Mouse (Mus musculus) megakaryocyte, embryonic 14.5 days (primary cell): ENCODE data around the gene Pias4. TPM values are rescaled to one million over a fixed set of nuclear protein-coding genes. Genes with fewer than 3 reads are reported as not detected.

Experiments
- H3K27me3 ChIP-seq: replicated peaks from 2 replicates; pipeline ENCODE3; 2012; ENCODE audit warnings: inconsistent platforms
- H3K36me3 ChIP-seq: replicated peaks from 2 replicates; pipeline ENCODE3; 2012; ENCODE audit warnings: low read length, inconsistent platforms, mixed read lengths
- H3K4me1 ChIP-seq: 2 replicates; pipeline ENCODE4 v1.6.1; 2012; ENCODE audit warnings: inconsistent platforms
- H3K4me3 ChIP-seq: replicated peaks from 2 replicates; pipeline ENCODE3; 2012; ENCODE audit warnings: moderate library complexity, mild to moderate bottlenecking, inconsistent platforms
- H3K9me3 ChIP-seq: 2 replicates; pipeline ENCODE4 v1.6.1; 2012; ENCODE audit warnings: inconsistent platforms
- FLI1 ChIP-seq: IDR thresholded peaks from 2 replicates; pipeline ENCODE4 v1.6.1; 2012; ENCODE audit warnings: low read length, inconsistent platforms, mixed read lengths
- GATA1 ChIP-seq: IDR thresholded peaks from 3 replicates; pipeline ENCODE4 v1.6.1; 2012; ENCODE audit warnings: mixed read lengths, low read length, inconsistent platforms, borderline replicate concordance
- polyA plus RNA-seq: library from polyadenylated mRNA; stranded (reverse); fragments of >175 nt; gene quantifications from 2 replicates; pipeline ENCODE4 v1.2.3, GENCODE M21; 2012; ENCODE audit warnings: low replicate concordance; ENCODE audit not compliant: insufficient read depth

The Pias4 gene
- polyA plus RNA-seq, 1 experiment: 95.2 TPM

- Histone ChIP-seq H3K4me3 (peak overlapping the region; percentile 98), H3K36me3 (peaks cover 60% of the 10 kb centered on the region), H3K9me3 (no peaks in the 10 kb centered on the region), H3K4me1 (peaks cover 72% of the 10 kb centered on the region), H3K27me3 (no peaks in the 10 kb centered on the region)
- TF ChIP-seq GATA1: no peak
- no peak for TF ChIP-seq FLI1
These were observed 27.7 kb downstream of the Pias4 start for GRCm38 (mm10) chr10:81140005-81140404.

DNA sequence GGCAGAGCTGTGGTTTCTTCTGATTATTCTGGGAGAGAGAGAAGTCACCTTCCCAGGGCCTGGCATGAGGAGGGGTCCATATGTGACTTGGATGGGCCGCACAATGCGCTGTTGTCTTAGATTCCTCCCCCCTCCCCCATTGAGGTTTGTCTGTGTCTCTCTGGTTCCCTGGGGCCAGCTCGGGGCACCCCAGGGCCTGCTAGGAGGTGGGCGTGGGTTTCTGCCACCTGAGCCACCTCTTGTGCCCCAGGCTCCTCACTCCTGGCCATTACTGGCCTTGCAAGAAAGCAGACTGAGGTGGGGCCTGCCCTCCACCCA lies 28.2 kb downstream of the Pias4 start:
- TF ChIP-seq FLI1 (no peak), GATA1 (no peak)
- H3K27me3 ChIP-seq: no peaks in the 10 kb centered on the region
- H3K9me3 ChIP-seq: no peaks in the 10 kb centered on the region
- H3K36me3 ChIP-seq: peaks cover 55% of the 10 kb centered on the region
- H3K4me3 ChIP-seq: peak overlapping the region; percentile 98
- H3K4me1 ChIP-seq: peaks cover 72% of the 10 kb centered on the region

DNA sequence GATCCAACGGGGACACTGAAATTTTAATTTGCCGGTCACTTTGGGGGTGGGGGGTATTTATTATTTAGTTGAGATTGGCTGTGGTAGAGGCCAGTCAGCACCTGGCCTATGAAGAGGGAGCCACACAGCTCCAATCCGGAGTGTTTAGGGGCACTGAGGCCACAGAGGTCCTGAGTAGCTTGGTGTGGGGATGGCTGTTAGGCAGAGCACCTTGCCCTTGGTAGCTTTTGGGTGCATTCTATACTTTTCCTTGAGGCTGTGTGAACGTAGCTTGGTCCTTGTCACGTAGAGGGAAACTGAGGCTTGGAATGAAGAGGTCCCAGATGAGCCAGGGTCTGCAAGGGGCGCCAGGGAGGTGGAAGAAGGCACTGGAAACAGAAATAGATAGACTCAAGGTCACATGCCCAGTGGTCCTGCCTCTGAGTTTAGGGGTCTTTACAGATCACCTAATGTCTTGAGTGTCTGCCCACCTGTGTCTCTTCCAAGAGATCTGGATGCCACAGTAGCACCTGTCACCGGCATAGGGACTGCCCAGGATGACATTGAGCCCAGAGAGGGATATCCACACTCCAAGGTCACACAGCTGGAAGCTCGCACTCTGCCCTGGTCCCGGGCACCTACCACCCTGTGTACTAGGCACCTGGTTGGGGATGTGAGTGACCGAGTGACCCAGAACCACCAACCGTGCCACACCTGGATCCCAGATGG lies 28.7 kb downstream of the Pias4 start:
- TF ChIP-seq FLI1 (no peak), GATA1 (no peak)
- Histone ChIP-seq H3K9me3 (no peaks in the 10 kb centered on the region), H3K36me3 (peaks cover 49% of the 10 kb centered on the region), H3K4me3 (peak overlapping the region; percentile 98), H3K27me3 (no peaks in the 10 kb centered on the region), H3K4me1 (peaks cover 72% of the 10 kb centered on the region)

GRCm38 (mm10) chr10:81138131-81138782 lies 29.5 kb downstream of the Pias4 start:
- H3K27me3 ChIP-seq: no peaks in the 10 kb centered on the region
- H3K4me3 ChIP-seq: peak overlapping the region; percentile 98
- H3K4me1 ChIP-seq: peaks cover 68% of the 10 kb centered on the region
- peaks cover 42% of the 10 kb centered on the region for H3K36me3 ChIP-seq
- H3K9me3 ChIP-seq: no peaks in the 10 kb centered on the region
- TF ChIP-seq GATA1 (no peak), FLI1 (no peak)

DNA sequence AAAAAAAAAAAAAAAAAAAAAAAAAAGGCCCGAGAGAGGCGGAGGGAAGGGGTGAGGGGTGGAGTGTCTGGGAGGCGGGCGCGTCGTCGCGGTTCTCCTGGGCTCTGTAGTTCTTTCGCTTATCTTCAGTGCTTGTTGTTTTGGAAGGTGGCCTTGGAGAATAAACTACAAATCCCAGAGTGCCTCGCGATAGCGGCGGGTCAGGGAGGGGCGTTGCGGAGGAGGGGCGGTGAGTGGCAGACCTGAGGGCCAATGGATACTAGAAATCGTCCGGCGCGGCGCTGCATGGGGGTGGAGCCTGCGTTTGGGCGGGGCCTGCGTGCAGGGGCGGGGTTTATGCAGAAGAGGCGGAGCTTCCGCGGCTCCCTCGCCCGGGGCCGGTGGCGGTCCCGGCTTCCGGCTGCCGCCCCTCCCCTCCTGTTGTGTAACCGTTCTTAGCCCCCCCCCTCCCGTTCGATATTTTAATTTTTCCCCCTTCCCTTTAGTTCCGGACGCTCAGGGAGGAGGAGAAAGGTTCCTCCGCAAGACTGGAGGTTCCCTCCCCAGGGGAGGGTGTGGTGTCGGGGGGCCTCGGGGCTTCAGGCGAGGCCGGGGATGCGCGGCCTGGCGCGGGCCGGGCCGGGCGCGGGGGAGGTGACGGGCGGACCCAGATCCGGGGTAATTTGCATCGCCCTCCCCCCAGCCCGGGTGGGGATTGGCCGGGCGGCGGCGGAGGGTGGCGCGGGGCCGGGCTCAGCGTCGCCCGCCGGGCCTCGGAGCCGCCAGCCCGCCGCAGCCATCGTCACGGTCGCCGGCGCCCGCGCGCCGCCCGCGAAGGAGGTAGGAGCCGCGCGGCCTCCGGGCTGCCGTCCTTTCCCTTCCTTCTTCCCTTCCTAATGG lies 30.2 kb downstream of the Pias4 start:
- Histone ChIP-seq H3K4me1 (peaks cover 65% of the 10 kb centered on the region), H3K4me3 (peak overlapping the region; percentile 98)
- TF ChIP-seq FLI1: no peak
- peak; percentile 43; the same call in 1 of the 3 replicates for TF ChIP-seq GATA1

GRCm38 (mm10) chr10:81136706-81137231 lies 31.0 kb downstream of the Pias4 start:
- H3K36me3 ChIP-seq: peaks cover 29% of the 10 kb centered on the region
- TF ChIP-seq GATA1: no peak
- TF ChIP-seq FLI1: no peak
- H3K9me3 ChIP-seq: no peaks in the 10 kb centered on the region
- H3K4me1 ChIP-seq: peaks cover 58% of the 10 kb centered on the region
- peak overlapping the region; percentile 98 for H3K4me3 ChIP-seq
- H3K27me3 ChIP-seq: no peaks in the 10 kb centered on the region

More for the DNA sequence above, 30.2 kb downstream of the Pias4 start:
- H3K36me3 ChIP-seq: peaks cover 35% of the 10 kb centered on the region
- H3K9me3 ChIP-seq: no peaks in the 10 kb centered on the region
- H3K27me3 ChIP-seq: no peaks in the 10 kb centered on the region

DNA sequence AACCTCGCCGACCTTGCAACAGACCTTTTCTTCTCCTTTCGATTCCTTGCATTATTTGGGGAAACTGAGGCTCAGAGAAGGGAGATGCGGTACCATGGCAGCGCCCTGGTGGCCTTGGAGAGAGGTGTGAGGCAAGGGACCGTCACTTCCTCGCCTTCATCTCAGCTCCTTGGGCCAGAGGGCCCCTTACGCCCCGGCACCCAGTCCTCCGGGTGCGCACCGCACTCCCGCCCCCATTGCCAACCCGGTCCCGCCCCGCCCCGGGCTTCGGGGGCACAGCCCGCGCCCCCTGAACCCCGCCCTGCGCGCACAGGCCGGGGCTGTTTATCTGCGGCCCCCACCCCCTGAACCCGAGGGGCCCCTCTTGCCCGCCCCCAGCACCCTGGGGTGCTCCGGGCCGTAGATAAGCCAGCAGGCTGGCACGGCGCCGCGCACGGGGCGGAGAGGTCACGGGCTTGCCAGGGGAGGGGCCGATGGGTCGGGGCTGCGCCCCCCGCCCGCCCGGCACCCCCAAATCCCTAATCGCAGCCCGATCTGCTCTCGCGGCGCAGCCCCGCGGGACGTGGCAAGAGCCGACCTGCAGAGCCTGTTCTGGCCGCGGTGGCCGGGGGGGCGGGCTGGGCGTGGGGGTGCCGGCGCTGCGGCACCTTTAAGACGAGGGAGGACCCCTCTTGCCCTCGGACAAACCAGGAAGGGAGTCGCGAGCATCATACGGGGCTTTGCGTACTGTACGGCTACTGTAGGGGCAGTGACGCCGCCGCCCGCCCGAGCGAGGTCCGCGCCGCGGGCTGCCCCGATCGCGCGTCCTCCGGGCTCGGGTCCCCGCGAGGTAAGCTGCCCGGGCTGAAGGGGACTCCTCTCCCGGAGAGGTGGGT lies 31.7 kb downstream of the Pias4 start:
- H3K9me3 ChIP-seq: no peaks in the 10 kb centered on the region
- peaks cover 52% of the 10 kb centered on the region for H3K4me1 ChIP-seq
- H3K27me3 ChIP-seq: no peaks in the 10 kb centered on the region
- peaks cover 22% of the 10 kb centered on the region for H3K36me3 ChIP-seq
- TF ChIP-seq FLI1 (no peak), GATA1 (no peak)
- peak overlapping the region; percentile 98 for H3K4me3 ChIP-seq

DNA sequence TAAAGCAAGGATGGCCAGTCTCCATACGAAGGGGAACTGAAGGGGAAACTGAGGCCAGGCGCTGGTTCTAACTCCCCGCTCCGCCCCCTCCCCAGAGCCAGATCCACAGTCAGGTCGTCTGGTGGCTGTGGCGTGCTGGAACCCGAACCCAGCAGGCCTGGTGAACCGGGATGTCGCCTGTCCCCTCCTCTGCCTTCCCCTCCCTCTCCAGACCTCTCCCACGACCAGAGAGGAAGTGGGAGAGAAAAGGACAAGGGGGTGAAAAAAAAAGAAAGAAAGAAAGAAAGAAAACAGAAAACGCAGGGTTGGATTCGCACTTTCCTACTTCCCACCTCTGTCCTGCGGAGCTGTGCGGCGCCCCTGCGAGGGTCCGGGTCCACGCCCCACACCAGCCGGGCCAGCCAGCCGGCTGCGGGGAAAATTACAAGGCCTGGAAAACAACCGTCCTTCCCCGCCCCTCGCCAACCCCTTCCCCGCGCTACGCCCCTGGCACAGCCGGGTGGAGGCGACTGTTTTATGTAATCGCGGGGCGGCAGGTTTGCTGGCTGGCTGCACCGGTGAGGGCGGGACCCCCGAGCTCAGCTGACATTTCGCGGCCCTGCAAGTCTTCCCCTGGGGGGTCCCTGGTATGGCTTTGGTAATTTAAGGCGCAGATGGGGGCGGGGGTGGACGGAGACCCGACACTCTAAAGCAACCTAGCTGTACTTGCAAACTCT lies 32.6 kb downstream of the Pias4 start, which contains the start of gene Zbtb7a:
Gene Zbtb7a (plus strand): TSS at position 255 of the 716 bp plus-strand sequence.
- no peaks in the 10 kb centered on the region for H3K9me3 ChIP-seq
- peak within 1 kb of the TSS; percentile 98 for H3K4me3 ChIP-seq
- H3K27me3 ChIP-seq: no peaks in the 10 kb centered on the region
- no peak for TF ChIP-seq FLI1
- TF ChIP-seq GATA1: no peak
- H3K4me1 ChIP-seq: peaks cover 52% of the 10 kb centered on the region
- peaks cover 13% of the 10 kb centered on the region for H3K36me3 ChIP-seq

DNA sequence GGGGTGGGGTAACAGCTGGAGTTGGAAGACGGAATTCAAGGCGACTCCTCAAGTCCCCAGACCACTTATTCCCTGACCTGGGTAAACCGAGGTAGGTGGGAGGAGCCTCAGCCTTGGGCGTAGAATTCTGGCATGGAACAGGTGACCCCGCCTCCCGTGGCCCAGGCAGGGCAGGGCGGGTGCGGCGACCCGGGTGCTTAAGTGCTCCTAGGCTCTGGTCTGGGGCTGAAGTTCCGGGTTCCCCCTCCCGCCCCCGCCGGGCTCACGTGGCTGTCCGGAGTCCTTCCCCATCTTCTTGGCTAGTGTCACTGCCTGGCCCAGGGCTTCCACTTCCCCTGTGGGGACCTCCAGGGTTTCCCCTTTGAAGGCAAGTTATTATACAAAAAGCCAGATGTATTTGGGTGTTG lies 33.5 kb downstream of the Pias4 start:
- TF ChIP-seq FLI1 (no peak), GATA1 (no peak)
- Histone ChIP-seq H3K36me3 (peaks cover 4% of the 10 kb centered on the region), H3K4me3 (peak overlapping the region; percentile 98), H3K9me3 (no peaks in the 10 kb centered on the region), H3K27me3 (no peaks in the 10 kb centered on the region), H3K4me1 (peaks cover 50% of the 10 kb centered on the region)
